Mouse (Mus musculus) adrenal gland, adult 18-20 months (tissue): ENCODE results near the gene Tmem177. TPM values are rescaled to one million over a fixed set of nuclear protein-coding genes. Genes with fewer than 3 reads are reported as not detected.

Experiments used
- DNase-seq, 2 experiments: peaks; one replicate each; pipeline ENCODE4 v3.0.0; 2021 to 2022; ENCODE audit warnings: low spot score in 2 of 2
- total RNA-seq, 2 experiments: library from RNA; stranded (reverse); gene quantifications; 1 replicate in 1 of 2; 2 replicates in 1 of 2; pipeline ENCODE4 v1.2.3; 2021

Tmem177 gene
- total RNA-seq, 2 experiments from 2014 or later, result 6.6 to 8.2 TPM

DNA sequence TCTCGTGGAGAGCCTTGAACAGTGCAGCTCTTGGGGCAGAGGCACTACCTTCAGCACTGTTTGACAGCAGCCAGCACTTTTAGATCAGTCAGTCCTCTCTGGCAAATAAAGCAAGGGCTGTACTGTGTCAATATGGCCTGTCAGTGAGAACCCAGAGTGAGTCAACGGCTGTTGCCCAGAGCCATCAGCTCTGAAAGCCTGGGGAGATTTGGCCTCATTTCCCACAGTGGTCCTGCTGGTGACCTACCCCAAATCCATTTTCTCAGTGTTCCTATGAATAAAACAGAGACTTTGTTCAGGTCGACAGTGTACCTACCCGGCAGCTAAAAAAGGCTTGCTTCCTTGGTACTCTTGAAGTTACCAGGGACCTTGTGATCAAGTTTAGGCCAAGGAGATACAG is 21.1 kb downstream of the Tmem177 start:
- no peak for DNase-seq

DNA sequence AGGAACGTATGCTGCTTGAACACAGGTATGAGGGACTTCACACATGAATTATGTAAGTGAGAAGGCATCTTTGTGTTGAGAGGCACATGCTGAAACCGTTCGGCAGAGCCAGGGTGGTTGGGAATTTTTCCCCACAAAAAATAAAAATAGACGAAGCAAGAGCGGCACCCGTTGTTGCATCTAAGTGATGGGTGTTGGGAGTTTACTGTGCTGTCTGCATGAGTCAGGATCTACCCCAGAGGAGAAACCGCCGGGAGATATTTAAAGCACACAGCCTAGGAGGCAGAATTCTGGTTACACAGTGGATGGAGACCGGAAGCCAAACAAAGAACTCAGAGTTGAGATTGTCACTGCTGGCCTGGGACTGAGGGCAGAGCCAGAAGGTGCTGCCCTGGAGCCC is 21.9 kb downstream of the Tmem177 start:
- no peak for DNase-seq

DNA sequence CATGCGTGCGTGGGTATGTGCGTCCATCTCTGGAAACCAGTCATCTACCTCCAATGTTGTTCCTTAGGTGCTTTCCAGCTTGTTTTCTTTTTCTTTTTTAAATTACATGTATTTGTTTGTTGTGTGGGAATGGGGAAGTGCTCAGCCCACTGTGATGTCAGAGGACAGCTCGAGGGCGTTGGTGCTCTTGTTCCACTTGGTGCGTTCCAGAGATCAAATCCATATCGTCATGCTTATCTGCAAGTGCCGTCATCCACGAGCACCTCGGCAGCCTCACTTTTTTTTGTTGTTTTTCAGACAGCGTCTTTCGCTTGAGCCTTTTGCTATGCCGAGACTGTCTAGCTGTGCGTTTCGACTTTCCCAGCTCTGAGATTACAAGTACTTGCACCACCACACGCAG is 23.7 kb downstream of the Tmem177 start:
- no peak for DNase-seq

DNA sequence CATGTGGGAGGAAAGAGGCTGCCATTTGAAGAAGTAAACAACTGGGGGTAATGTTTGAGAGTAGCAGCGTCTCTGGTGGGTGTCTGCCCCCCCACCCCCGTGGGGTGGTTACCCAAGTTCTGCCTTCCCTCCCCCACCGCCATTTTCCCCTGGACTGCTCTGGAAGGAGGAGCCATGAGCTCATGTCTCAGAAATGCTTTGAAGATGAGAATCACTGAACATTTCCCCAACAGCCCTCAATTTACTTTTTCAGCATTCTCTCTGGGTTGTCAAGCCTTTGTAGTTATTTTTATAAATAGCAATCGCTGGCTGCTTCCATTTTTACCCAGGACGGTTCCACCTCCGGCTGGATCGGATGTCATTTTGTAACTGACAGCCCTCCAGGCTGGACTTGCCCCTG is 26.7 kb downstream of the Tmem177 start:
- DNase-seq, result no peak

DNA sequence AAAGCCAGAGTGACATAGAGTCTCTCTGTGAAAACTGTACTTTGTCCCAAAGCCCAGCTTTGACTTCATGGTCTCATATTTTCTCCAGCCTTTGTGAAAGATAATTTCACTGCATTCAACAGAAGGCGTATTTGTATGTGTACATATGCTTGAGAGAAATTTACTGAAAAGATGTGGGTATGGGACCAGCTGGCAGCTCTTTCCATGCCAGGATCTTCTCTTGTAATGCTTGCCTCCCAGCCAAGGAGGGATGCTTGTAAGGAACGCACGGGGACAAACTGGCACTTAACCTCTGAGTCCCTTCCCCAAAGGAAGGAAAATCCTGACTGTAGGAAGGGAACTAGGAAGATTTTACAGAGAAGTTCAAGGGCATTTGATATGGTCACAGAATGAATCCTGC is 28.7 kb downstream of the Tmem177 start:
- no peak for DNase-seq

DNA sequence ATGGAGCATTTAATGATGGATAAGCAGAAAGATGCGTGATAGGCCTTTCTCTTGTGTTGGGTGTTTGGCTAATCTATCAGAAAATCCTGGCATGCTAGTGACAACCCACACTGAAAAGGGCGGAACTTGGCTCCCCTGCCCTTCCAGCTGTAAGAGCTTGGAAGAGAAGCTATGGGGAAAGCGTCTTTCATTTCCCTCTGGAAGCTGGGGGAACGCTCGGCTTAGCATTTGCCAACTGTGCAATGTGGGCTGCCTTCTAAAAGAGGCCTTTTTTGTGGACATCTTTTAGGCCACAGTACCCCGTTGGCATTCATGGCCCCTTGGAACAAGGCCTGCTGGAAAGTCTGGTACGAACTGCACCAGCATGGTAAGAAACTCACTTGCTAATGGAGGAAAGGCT is 34.1 kb downstream of the Tmem177 start:
- peak in 1 of 2 experiments; percentile 27 for DNase-seq

DNA sequence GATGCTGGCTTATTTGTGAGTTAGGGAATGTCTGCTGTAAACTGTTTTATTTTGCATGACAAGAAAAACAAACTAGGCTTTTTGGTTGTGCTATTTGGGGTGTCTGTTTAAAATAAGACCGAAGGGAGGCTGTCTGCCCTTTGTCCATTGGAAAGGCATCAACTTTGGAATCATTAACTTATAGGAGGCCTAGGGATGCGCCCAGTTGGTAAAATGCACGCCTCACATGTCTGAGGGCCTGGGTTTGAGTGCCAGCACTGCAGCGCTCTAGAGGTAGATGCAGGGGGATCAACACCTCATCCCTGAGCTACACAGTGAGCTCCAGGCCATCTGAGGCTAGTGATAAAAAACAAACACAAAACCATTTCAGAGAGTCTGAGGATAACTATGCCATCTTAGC is 35.5 kb downstream of the Tmem177 start:
- DNase-seq, result no peak

DNA sequence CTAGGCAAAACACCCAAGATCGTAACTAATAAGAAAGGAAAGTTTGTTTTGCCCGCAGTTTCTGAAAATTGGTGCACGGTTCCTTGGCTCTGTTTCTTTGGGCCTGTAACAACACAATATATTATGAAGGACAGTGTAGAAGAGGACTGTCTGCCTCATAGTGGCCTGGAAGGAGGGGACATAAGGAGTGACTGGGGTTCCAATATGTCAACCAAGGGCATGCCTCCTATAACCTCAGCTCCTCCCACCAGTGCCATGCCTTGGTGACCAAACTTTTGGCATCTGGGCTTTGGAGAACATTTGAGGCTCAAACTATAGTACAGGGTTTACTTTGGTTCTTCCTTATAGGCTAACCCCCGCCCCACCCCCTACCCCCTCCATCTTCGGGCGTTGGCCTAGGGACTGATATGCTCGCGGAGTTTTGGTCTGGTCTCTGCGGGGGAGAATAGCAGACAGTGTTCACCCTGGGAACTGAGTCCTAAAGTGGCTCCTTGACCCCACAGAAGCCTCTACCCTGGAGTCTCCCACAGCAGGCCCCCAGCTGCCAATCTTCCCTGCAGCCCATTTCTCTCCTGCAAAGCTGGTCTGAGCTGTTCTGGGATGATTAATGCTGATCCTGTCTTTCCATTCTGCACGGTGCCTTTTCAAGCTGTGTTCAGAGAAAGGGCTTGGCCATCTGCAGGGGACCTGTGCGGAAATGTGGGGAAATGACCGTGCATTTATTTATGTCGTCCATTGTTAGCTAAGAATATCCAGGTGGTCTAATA is 44.4 kb downstream of the Tmem177 start:
- no peak for DNase-seq

DNA sequence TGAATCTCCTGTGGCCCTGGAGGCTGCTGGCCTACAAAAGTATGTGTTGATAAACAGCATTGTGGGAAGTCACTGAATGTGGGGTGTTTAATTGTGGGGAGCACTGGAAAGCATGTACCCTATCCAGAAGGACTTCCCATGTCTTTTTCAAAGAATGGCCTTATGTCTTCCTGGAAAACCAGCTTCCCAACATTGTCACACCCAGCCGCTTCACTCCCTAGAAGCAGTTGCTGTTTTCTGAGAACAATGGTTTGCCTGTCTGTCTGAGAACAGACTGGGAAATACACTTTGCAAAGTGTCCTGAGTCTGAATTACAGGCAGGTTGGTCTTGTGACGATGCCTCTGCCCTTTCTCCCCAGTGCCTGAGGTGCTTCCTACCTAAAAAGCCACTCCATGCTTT is 45.7 kb downstream of the Tmem177 start:
- DNase-seq, result no peak

DNA sequence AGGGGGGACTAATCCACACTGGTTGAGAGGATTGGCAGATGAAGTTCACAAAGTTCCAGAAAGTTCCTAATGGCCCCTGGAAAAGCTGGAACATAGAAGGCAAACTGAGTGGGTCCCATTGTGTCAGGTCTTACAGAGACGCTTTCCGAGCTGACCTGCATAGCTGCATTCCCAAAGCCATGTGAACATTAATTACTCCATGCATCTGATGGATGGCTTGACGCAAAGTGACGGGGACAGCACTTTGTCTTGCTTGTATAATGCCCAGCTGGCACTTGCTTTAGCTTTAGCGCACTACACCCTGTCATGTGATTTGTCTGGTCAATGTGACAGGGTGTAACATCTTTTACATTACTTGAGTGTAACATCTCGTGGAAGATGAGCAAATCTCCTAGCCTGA is 47.7 kb downstream of the Tmem177 start:
- no peak for DNase-seq

DNA sequence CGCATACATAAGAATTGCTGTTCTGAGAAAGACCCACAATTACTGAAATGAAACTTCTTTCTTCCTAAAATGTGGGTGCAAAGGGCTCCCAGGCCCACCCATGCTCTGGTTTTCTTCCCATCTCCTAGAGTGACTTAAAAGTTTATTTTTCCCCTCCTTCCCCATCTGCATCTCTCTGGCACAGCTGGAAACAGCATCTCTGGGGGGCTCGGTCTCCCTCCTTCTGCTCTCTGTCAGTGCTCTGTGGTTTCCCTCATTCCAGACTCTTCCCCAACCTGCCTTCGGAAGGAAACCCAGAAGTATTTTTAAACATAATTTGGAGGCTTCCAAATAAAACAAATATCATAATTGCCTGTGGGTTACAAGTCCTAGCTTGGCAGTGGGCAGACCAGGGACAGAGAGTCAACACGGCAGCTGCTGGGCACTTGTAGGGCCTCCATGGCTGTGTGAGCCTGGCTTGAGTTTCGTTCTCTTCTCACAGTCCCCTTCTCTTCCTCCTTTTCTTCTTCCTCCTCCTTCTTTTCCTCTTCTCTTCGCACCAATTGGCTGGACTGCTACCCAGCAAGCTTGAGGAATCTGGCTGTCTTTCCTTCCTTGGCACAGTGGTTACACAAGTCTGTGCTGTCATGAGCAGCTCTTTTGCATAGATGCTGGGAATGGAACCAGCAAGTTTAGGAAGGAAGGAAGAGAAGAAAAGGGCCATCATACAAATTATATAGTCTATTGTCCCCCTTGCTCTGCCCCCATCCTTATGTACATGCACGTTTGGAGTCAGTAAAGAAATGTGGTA is 49.3 kb downstream of the Tmem177 start:
- no peak for DNase-seq

DNA sequence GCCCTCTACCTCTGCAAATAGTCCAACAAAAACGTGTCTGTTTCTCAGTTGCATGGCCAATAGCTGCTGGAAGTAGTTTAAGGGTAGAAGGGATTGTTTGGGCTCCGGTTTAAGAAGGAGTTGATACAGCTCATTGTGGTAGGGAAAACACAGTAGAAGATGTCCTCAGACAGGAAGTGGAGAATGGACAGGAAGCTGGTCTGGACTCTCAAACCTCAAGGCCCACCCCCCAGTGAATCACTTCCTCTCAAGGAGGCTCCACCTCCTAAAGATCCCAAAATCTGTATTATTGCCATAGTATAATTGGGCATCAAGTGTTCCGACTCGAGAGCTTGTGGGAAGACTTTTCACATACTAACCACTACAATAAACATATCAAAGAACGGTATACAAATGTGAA is 53.4 kb downstream of the Tmem177 start:
- no peak for DNase-seq

Other genes starting within 250 kb of the Tmem177 start
- 10 to 100 TPM; 23.7 to 31.1 TPM for gene Ptpn4, start 75.6 kb downstream of the Tmem177 start, total RNA-seq
- gene Cfap221, start 84.0 kb upstream of the Tmem177 start, total RNA-seq, result not detected
- 1 to 10 TPM; 7.3 to 9.5 TPM for gene Sctr, start 93.7 kb upstream of the Tmem177 start, total RNA-seq
- 10 to 100 TPM in 1 of 2 experiments, 1 to 10 TPM in 1; 8.3 to 26.7 TPM for gene Tmem37, start 160.9 kb upstream of the Tmem177 start, total RNA-seq
- 1,000 to 10,000 TPM; 1,010 to 2,386 TPM for gene Dbi, start 207.9 kb upstream of the Tmem177 start, total RNA-seq
- 10 to 100 TPM in 1 of 2 experiments, 1 to 10 TPM in 1; 8.6 to 10.5 TPM for gene 3110009E18Rik, start 208.0 kb upstream of the Tmem177 start, total RNA-seq